Mouse (Mus musculus): ENCODE results near the gene Cadps. TPM values are rescaled to one million over a fixed set of nuclear protein-coding genes. Genes with fewer than 3 reads are reported as not detected.

Cadps gene
- polyA plus RNA-seq, 1 experiment, result 6.0 TPM

DNA sequence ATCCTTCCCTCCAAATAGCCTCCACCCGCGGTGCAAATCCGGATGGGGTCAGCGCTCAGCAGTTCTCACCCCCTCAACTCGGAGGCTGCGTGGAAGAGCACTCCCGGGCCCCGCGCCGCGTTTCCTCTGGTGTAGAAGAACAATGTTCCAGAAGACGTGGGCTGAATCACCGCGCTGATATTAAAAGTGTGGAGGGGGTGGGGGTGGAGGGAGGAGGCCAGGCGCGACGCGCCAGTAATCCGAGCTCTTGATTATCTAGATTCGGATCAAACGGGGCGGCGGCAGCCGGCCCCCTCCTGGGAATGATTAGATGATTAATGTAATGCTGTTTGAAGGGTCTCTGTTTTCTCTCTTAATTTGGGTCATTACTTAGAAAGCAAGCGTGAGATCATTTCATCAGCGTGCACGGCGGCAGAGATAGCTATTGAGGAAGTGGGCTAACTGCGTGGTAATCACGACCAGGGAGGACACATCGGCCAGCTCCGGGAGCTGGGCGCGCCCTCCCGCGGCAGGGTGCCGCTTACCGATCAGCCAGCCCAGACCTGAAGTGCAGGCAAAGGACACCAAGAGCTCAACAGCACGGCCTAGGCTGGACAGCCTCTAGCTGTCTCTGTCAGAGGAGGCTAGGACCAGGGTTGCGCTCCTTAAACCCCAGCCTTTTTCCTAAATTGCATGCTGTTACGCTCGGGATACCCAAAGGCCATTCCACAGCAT is 481.6 kb downstream of the Cadps start:
- WGBS, result 3% methylated on average over 42 of the region's 42 CpGs
- TF ChIP-seq POLR2A (IDR thresholded peaks at IDR 0.05; ENCODE audit: control insufficient read depth, extremely low read depth, insufficient read depth, low read length, poor library complexity) (no peak), CTCF (IDR thresholded peaks at IDR 0.05; ENCODE audit: borderline replicate concordance, control insufficient read depth, extremely low read depth, insufficient read depth, low read length, poor library complexity) (no peak)
- H3K27ac ChIP-seq (ENCODE audit: control insufficient read depth, insufficient read depth, low read length), result no peak overlapping the region
- no peaks in the 10 kb centered on the region for H3K4me1 ChIP-seq (replicated peaks; ENCODE audit: control insufficient read depth, insufficient read depth, low read length)
- H3K27me3 ChIP-seq (ENCODE audit: control insufficient read depth, insufficient read depth, low read length), result peaks cover 10% of the 10 kb centered on the region; the same call in 1 of the 2 replicates
- H3K4me3 ChIP-seq (ENCODE audit: control insufficient read depth, insufficient read depth, low read length), result no peak overlapping the region
- no peaks in the 10 kb centered on the region for H3K36me3 ChIP-seq (ENCODE audit: control insufficient read depth, insufficient read depth, low read length)
- DNase-seq, result no peak

DNA sequence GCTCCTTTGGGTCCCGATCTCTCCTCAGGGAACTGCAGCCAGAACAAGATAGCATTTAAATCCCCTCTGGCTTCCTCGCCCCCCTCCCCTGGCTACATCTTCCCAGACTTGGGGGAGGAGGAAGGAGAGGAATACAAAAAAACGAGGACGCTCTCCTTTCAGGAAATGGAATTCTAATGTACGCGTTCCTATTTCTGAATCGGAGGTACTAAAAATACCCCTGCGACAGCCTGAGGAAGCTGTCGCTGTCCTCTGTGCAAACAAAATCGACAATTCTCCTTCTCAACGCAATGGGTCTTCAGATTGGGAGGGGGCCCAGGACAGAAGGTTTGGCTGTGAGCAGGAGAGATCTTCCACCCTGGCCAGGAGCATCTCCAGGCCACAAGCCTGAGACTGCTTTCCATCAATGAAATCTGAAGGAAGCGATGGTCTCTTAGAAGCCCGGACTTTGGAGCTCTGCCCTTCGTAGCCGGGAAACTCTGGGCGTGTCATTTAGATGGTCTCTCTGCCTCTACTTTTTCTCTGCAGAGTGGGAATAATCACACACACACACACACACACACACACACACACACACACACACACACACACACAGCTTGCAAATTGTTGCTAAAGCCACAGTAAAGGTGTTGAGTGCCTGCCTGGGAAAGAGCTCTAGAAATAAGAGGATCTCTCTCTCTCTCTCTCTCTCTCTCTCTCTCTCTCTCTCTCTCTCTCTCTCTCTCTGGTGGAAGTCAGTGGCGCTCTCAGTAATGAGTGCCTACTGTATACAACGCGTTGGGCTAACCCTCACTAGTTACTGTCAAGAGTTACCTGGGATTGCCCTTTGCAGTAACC is 482.4 kb downstream of the Cadps start:
- Histone ChIP-seq H3K4me1 (replicated peaks; ENCODE audit: control insufficient read depth, insufficient read depth, low read length) (no peaks in the 10 kb centered on the region), H3K27me3 (ENCODE audit: control insufficient read depth, insufficient read depth, low read length) (peaks cover 9% of the 10 kb centered on the region; the same call in 1 of the 2 replicates), H3K27ac (ENCODE audit: control insufficient read depth, insufficient read depth, low read length) (no peak overlapping the region), H3K36me3 (ENCODE audit: control insufficient read depth, insufficient read depth, low read length) (no peaks in the 10 kb centered on the region), H3K4me3 (ENCODE audit: control insufficient read depth, insufficient read depth, low read length) (no peak overlapping the region)
- TF ChIP-seq CTCF (IDR thresholded peaks at IDR 0.05; ENCODE audit: borderline replicate concordance, control insufficient read depth, extremely low read depth, insufficient read depth, low read length, poor library complexity) (no peak), POLR2A (IDR thresholded peaks at IDR 0.05; ENCODE audit: control insufficient read depth, extremely low read depth, insufficient read depth, low read length, poor library complexity) (no peak)
- 9% methylated on average over 19 of the region's 19 CpGs for WGBS
- DNase-seq, result no peak

DNA sequence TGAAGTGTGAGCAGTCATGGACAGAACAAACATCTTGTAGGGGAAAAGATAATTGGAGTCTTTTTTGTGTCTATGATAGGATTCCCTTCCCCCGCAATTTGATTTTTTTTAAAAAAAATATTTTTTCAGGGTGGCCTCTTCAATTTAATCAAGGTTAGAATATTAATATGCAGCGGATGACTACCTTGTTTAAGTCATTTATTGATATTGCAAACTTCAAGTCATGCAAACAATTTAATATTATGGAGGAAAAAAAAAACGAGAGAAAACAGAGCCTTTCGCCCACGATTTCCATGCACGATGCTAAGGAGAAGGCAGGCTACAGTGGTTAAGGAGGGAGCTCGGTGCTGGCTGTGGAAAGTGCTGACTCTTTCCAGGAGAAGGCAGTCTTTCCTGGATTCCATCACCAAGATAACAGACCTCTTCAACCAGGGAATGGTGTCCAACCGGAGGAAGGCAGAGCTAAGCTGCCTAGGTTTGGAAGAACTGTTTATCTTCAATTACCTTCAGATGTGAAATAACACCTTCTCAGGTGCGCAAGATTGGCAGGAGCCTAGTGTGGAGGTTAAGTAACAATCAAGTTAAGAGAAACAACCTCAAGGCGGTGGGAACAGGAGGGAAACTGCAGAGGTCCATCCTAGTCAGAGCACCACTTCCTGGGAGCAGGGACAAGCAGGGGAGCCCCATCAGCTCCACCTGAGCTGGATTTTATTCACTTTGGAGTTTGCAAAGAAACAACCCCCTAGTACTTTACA is 483.9 kb downstream of the Cadps start:
- 15% methylated on average over 10 of the region's 10 CpGs for WGBS
- Histone ChIP-seq H3K36me3 (ENCODE audit: control insufficient read depth, insufficient read depth, low read length) (no peaks in the 10 kb centered on the region), H3K27ac (ENCODE audit: control insufficient read depth, insufficient read depth, low read length) (no peak overlapping the region), H3K4me1 (replicated peaks; ENCODE audit: control insufficient read depth, insufficient read depth, low read length) (no peaks in the 10 kb centered on the region), H3K27me3 (ENCODE audit: control insufficient read depth, insufficient read depth, low read length) (peaks cover 4% of the 10 kb centered on the region; the same call in 1 of the 2 replicates), H3K4me3 (ENCODE audit: control insufficient read depth, insufficient read depth, low read length) (no peak overlapping the region)
- DNase-seq, result no peak
- TF ChIP-seq POLR2A (IDR thresholded peaks at IDR 0.05; ENCODE audit: control insufficient read depth, extremely low read depth, insufficient read depth, low read length, poor library complexity) (no peak), CTCF (IDR thresholded peaks at IDR 0.05; ENCODE audit: borderline replicate concordance, control insufficient read depth, extremely low read depth, insufficient read depth, low read length, poor library complexity) (no peak)

DNA sequence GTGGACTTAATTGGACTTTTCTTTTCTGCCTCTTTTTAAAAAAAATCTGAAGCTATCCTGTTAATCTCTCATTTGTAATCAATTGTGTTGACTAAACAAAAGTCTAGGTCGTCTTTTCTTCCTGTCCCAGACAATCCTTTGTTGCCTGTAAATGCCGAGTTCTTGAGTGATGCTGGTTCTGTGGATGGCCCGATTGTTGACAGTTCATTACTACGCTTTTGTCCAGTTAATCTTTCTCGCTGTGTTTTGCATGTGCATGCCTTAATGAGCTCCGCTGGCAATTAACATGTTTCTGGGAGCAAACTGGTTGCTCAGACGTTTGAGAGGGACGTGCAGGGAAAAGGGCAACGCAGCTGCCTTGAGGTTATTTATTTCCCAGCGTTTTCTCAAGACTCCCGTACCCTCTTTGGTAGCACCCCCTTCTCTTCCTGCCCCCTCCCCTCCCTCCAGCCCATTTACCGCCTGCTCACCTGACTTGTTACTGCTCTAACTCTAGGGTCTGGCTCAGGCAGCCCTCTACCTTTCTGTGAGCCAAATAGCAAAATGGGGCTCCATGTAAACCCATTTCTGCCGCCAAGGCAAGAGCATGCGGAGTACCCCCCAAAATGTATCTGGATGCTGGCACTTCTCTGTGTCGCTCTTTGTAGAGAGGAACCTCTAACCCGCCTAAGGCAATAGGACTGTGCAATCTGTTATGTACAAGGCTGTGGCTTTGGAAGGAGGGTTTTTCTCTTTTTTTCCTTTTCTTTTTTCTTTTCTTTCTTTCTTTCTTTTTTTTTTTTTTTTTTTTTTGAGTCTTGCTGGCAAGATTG is 484.7 kb downstream of the Cadps start:
- H3K27ac ChIP-seq (ENCODE audit: control insufficient read depth, insufficient read depth, low read length), result no peak overlapping the region
- peaks cover 4% of the 10 kb centered on the region; the same call in 1 of the 2 replicates for H3K27me3 ChIP-seq (ENCODE audit: control insufficient read depth, insufficient read depth, low read length)
- H3K4me1 ChIP-seq (replicated peaks; ENCODE audit: control insufficient read depth, insufficient read depth, low read length), result no peaks in the 10 kb centered on the region
- TF ChIP-seq POLR2A (IDR thresholded peaks at IDR 0.05; ENCODE audit: control insufficient read depth, extremely low read depth, insufficient read depth, low read length, poor library complexity) (no peak), CTCF (IDR thresholded peaks at IDR 0.05; ENCODE audit: borderline replicate concordance, control insufficient read depth, extremely low read depth, insufficient read depth, low read length, poor library complexity) (no peak)
- H3K36me3 ChIP-seq (ENCODE audit: control insufficient read depth, insufficient read depth, low read length), result no peaks in the 10 kb centered on the region
- 14% methylated on average over 16 of the region's 16 CpGs for WGBS
- no peak for DNase-seq
- no peak overlapping the region for H3K4me3 ChIP-seq (ENCODE audit: control insufficient read depth, insufficient read depth, low read length)

DNA sequence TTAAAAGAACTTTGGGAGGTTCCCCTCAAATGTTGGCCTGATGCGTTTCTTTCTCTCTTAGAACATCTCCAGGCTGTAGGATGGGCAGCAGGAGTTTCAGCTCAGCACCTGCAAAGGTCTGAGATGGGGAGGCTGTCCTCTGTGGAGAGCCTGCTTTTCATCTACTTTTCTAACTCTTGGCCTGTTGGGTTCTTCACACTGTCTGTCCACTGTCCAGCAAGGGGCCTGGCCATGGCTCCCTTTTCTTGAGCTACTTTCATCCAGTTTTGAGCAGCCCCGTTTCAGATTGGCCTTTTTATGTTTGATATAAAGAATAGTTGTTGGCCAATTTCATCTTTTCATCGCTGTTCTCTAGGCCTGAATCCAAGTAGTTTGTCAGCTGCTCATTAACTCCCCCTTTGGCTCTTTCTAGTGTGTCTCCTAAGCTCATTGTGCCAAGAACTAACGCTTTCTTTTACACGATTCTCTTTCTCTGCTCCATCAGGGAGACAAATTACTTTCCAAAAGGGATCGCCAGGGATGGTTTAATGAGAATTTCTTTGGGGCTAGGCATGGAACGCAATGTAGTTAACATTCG is 485.4 kb downstream of the Cadps start:
- no peak for DNase-seq
- no peaks in the 10 kb centered on the region for H3K36me3 ChIP-seq (ENCODE audit: control insufficient read depth, insufficient read depth, low read length)
- H3K27me3 ChIP-seq (ENCODE audit: control insufficient read depth, insufficient read depth, low read length), result peaks cover 4% of the 10 kb centered on the region; the same call in 1 of the 2 replicates
- no peaks in the 10 kb centered on the region for H3K4me1 ChIP-seq (replicated peaks; ENCODE audit: control insufficient read depth, insufficient read depth, low read length)
- no peak overlapping the region for H3K27ac ChIP-seq (ENCODE audit: control insufficient read depth, insufficient read depth, low read length)
- H3K4me3 ChIP-seq (ENCODE audit: control insufficient read depth, insufficient read depth, low read length), result no peak overlapping the region
- WGBS, result 25% methylated on average over 8 of the region's 8 CpGs
- TF ChIP-seq CTCF (IDR thresholded peaks at IDR 0.05; ENCODE audit: borderline replicate concordance, control insufficient read depth, extremely low read depth, insufficient read depth, low read length, poor library complexity) (no peak), POLR2A (IDR thresholded peaks at IDR 0.05; ENCODE audit: control insufficient read depth, extremely low read depth, insufficient read depth, low read length, poor library complexity) (no peak)
